Mouse (Mus musculus): Measurements from ENCODE around the gene BC049762. TPM values are rescaled to one million over a fixed set of nuclear protein-coding genes. Genes with fewer than 3 reads are reported as not detected.

BC049762 gene
- polyA plus RNA-seq, 1 experiment from 2014 or later = 0.29 TPM

- Histone ChIP-seq H3K27me3 (ENCODE audit: insufficient read depth, low read length) (no peaks in the 10 kb centered on the region), H3K36me3 (ENCODE audit: insufficient read depth, low read length) (0 out of 2 replicates have a peak, but pooled peaks cover 1% of the 10 kb centered on the region), H3K9me3 (ENCODE audit: low read length) (no peaks in the 10 kb centered on the region), H3K4me1 (ENCODE audit: insufficient read depth, low read length) (no peaks in the 10 kb centered on the region), H3K9ac (replicated peaks; ENCODE audit: low read length) (peak within 1 kb of the TSS; percentile 68), H3K4me3 (ENCODE audit: low read length) (peak within 1 kb of the TSS; percentile 63), H3K4me2 (replicated peaks; ENCODE audit: low read depth, low read length) (peak within 1 kb of the TSS; percentile 80), H3K27ac (ENCODE audit: low read length) (peak within 1 kb of the TSS; percentile 61; the same call in 1 of the 2 replicates)
- peak; percentile 95 for ATAC-seq (ENCODE audit: low FRiP score, low TSS enrichment)
- under 1% methylated on average over 31 of the region's 38 CpGs for WGBS
Observed at GRCm38 (mm10) chr11:51289564-51290041, 26.8 kb upstream of the BC049762 start, which contains the start of gene Col23a1. Col23a1 (plus strand) TSS chr11:51289920.

DNA sequence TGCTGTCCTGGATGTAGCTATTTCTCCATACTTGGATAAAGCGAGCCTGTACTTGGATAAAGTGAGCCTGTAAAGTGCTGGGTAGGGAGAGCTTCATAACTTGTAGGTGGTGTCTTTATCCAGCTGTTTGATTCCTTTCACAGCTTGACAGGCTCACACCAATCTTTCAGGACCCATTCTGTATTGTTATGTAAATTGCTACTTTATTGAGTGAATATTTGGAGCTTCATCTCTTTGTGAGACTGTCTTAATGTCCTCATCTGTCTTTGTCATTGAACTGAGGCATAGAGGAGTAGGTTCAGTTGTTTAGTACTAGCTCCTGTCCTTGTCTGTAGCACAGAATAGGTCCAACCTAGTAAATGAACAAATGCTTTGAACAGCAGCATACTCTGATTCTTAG lies 11.6 kb upstream of the BC049762 start:
- Histone ChIP-seq H3K4me3 (ENCODE audit: low read length) (no peak overlapping the region), H3K4me2 (replicated peaks; ENCODE audit: low read depth, low read length) (no peak overlapping the region), H3K27ac (ENCODE audit: low read length) (no peak overlapping the region), H3K9me3 (ENCODE audit: low read length) (no peaks in the 10 kb centered on the region), H3K9ac (replicated peaks; ENCODE audit: low read length) (no peak overlapping the region), H3K27me3 (ENCODE audit: insufficient read depth, low read length) (no peaks in the 10 kb centered on the region), H3K4me1 (ENCODE audit: insufficient read depth, low read length) (no peaks in the 10 kb centered on the region), H3K36me3 (ENCODE audit: insufficient read depth, low read length) (peaks cover 47% of the 10 kb centered on the region)
- ATAC-seq (ENCODE audit: low FRiP score, low TSS enrichment) = no peak
- WGBS = 92% methylated on average over 1 of the region's 1 CpGs

DNA sequence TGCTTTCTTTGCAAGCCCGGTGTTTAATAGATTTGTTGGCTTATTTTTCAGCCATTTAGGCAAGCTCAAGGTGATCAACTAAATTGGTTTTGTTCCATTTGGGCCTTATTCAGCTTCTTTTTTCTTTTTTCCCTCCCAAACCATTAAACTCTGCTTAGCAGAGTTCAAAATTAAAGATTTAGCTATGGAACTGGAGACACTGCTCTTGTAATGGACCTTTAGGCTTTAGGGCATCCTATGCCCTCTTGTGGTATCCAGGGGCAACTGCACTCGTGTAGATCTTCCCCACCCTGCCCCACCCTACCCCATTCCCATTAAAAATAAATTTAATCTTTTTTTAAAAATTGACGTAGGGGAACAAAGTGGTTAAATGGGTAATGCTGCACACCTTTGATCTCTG lies 2.5 kb upstream of the BC049762 start:
- Histone ChIP-seq H3K4me1 (ENCODE audit: insufficient read depth, low read length) (peaks cover 21% of the 10 kb centered on the region), H3K27ac (ENCODE audit: low read length) (no peak overlapping the region), H3K4me2 (replicated peaks; ENCODE audit: low read depth, low read length) (peak overlapping the region; percentile 83), H3K9ac (replicated peaks; ENCODE audit: low read length) (no peak overlapping the region), H3K9me3 (ENCODE audit: low read length) (no peaks in the 10 kb centered on the region), H3K27me3 (ENCODE audit: insufficient read depth, low read length) (no peaks in the 10 kb centered on the region), H3K36me3 (ENCODE audit: insufficient read depth, low read length) (0 out of 2 replicates have a peak, but pooled peaks cover 3% of the 10 kb centered on the region), H3K4me3 (ENCODE audit: low read length) (no peak overlapping the region)
- no peak for ATAC-seq (ENCODE audit: low FRiP score, low TSS enrichment)
- 49% methylated on average over 3 of the region's 3 CpGs for WGBS

DNA sequence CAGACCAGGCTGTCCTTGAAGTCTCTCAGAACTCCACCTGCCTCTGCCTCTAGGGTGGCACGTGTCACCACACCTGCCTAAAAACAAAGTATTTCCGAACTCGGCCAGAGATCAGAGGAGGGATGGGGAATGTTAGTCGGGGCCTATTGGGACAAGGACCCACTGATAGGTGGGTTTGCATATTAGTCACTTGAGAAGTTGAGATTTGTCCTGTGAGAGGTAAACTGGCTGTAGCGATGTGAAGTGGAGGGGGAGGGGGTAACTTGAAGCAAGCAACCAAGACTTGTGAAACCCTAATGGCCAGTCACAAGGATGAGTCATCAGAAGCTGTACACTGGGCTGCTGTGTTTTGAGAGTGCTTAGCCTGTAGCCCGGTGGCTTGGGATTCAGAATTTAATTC lies 1.5 kb upstream of the BC049762 start:
- 5% methylated on average over 6 of the region's 6 CpGs for WGBS
- peaks cover 21% of the 10 kb centered on the region for H3K4me1 ChIP-seq (ENCODE audit: insufficient read depth, low read length)
- no peaks in the 10 kb centered on the region for H3K27me3 ChIP-seq (ENCODE audit: insufficient read depth, low read length)
- peak overlapping the region; percentile 83 for H3K4me2 ChIP-seq (replicated peaks; ENCODE audit: low read depth, low read length)
- peak overlapping the region; percentile 52 for H3K9ac ChIP-seq (replicated peaks; ENCODE audit: low read length)
- peak overlapping the region; percentile 96 for H3K4me3 ChIP-seq (ENCODE audit: low read length)
- no peaks in the 10 kb centered on the region for H3K36me3 ChIP-seq (ENCODE audit: insufficient read depth, low read length)
- H3K27ac ChIP-seq (ENCODE audit: low read length) = no peak overlapping the region
- H3K9me3 ChIP-seq (ENCODE audit: low read length) = no peaks in the 10 kb centered on the region
- no peak for ATAC-seq (ENCODE audit: low FRiP score, low TSS enrichment)

DNA sequence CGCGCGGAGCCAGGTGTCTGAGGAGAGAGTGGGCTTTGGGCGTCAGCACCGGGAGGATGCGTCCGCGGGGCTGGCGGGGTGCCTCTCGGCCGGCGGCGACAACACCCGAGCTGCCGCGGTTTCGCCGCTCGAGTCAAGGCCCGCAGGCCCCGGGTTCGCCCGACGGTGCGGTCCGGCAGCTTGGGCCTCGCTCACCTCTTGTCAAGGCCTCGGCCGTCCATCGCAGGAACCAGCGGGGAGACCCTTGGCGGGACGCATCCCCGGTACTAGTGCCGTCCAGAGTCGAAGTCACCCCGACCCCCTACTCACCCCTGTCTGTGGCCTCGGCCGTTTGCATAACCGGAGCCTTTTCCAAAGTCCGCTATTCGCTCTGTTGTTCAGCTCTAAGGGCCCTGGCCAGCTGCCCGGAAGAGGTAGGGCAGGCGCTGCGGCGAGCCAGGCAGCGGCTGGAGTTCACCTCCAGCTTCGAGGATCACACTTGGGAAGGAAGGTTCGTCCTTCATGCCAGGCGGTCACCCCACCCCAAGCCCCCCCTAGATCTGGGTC lies 513 bp upstream of the BC049762 start:
- Histone ChIP-seq H3K9ac (replicated peaks; ENCODE audit: low read length) (peak overlapping the region; percentile 98), H3K27me3 (ENCODE audit: insufficient read depth, low read length) (no peaks in the 10 kb centered on the region), H3K4me1 (ENCODE audit: insufficient read depth, low read length) (peaks cover 21% of the 10 kb centered on the region), H3K4me2 (replicated peaks; ENCODE audit: low read depth, low read length) (peak overlapping the region; percentile 83), H3K4me3 (ENCODE audit: low read length) (peak overlapping the region; percentile 96), H3K9me3 (ENCODE audit: low read length) (no peaks in the 10 kb centered on the region), H3K36me3 (ENCODE audit: insufficient read depth, low read length) (no peaks in the 10 kb centered on the region), H3K27ac (ENCODE audit: low read length) (peak overlapping the region; percentile 94)
- WGBS = 0% methylated on average over 50 of the region's 50 CpGs
- peak; percentile 69 for ATAC-seq (ENCODE audit: low FRiP score, low TSS enrichment)

DNA sequence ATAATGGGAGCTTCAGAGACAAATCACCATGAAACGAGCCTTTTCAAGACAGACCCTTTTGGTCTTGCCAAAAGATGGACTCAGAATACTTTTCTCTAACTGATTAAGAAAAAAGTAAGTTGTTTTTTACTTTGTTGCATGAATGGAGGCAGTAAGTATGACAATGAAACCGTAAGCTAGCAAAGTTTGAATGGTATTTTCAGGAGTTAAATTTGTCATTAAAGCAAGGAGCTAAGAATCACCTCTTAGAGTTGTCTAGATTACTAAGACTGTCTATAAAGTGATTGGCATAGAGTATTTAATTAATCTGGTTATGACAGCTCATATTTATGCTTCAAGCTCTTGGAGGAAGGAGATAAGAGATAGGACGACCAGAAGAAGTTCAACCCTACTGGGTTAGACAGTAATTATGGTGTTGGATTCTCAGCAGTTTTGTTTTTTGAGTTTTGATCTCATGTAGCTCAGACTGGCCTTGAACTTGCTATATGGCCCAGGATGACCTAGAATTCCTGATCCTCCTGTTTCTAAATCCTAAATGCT lies 1.1 kb downstream of the BC049762 start, which contains the start of gene Clk4:
Clk4 (plus strand) TSS at position 51 of the 540 bp plus-strand sequence.
- no peak for ATAC-seq (ENCODE audit: low FRiP score, low TSS enrichment)
- H3K9ac ChIP-seq (replicated peaks; ENCODE audit: low read length) = peak within 1 kb of the TSS; percentile 98
- H3K27me3 ChIP-seq (ENCODE audit: insufficient read depth, low read length) = no peaks in the 10 kb centered on the region
- 75% methylated on average over 3 of the region's 3 CpGs for WGBS
- H3K9me3 ChIP-seq (ENCODE audit: low read length) = no peaks in the 10 kb centered on the region
- H3K27ac ChIP-seq (ENCODE audit: low read length) = peak within 1 kb of the TSS; percentile 84
- H3K36me3 ChIP-seq (ENCODE audit: insufficient read depth, low read length) = no peaks in the 10 kb centered on the region
- peak within 1 kb of the TSS; percentile 83 for H3K4me2 ChIP-seq (replicated peaks; ENCODE audit: low read depth, low read length)
- peak within 1 kb of the TSS; percentile 96 for H3K4me3 ChIP-seq (ENCODE audit: low read length)
- H3K4me1 ChIP-seq (ENCODE audit: insufficient read depth, low read length) = peaks cover 21% of the 10 kb centered on the region

DNA sequence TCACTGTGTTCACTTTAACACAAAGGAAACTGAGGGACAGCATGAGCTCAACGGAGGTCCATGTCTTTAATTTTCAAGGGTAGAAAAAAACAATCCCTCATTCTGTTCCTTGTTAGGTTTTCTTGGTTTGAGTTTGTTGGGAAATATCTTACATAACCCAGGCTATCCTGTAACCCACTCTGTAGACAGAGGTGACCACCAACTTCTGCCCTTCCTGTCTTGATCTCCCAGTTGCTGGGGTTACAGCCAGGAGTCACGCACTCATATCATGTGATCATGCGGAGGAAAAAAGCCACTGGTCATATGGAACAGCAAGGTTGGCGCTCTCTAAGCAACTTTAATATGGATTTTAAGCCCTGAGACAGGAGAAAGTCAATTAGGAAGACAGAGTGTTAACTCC lies 5.8 kb downstream of the BC049762 start:
- Histone ChIP-seq H3K9ac (replicated peaks; ENCODE audit: low read length) (no peak overlapping the region), H3K27ac (ENCODE audit: low read length) (no peak overlapping the region), H3K4me1 (ENCODE audit: insufficient read depth, low read length) (no peaks in the 10 kb centered on the region), H3K4me2 (replicated peaks; ENCODE audit: low read depth, low read length) (no peak overlapping the region), H3K36me3 (ENCODE audit: insufficient read depth, low read length) (no peaks in the 10 kb centered on the region), H3K9me3 (ENCODE audit: low read length) (no peaks in the 10 kb centered on the region), H3K4me3 (ENCODE audit: low read length) (no peak overlapping the region), H3K27me3 (ENCODE audit: insufficient read depth, low read length) (no peaks in the 10 kb centered on the region)
- ATAC-seq (ENCODE audit: low FRiP score, low TSS enrichment) = no peak
- 87% methylated on average over 4 of the region's 4 CpGs for WGBS

GRCm38 (mm10) chr11:51242897-51243296 lies 19.9 kb downstream of the BC049762 start:
- Histone ChIP-seq H3K4me3 (ENCODE audit: low read length) (no peak overlapping the region), H3K9ac (replicated peaks; ENCODE audit: low read length) (no peak overlapping the region), H3K27me3 (ENCODE audit: insufficient read depth, low read length) (no peaks in the 10 kb centered on the region), H3K4me1 (ENCODE audit: insufficient read depth, low read length) (no peaks in the 10 kb centered on the region), H3K27ac (ENCODE audit: low read length) (no peak overlapping the region), H3K4me2 (replicated peaks; ENCODE audit: low read depth, low read length) (no peak overlapping the region), H3K9me3 (ENCODE audit: low read length) (peaks cover 5% of the 10 kb centered on the region; the same call in 1 of the 2 replicates), H3K36me3 (ENCODE audit: insufficient read depth, low read length) (no peaks in the 10 kb centered on the region)
- no peak for ATAC-seq (ENCODE audit: low FRiP score, low TSS enrichment)
- WGBS = 78% methylated on average over 2 of the region's 2 CpGs

- Histone ChIP-seq H3K9me3 (ENCODE audit: low read length) (no peaks in the 10 kb centered on the region; the same call in 1 of the 2 replicates), H3K36me3 (ENCODE audit: insufficient read depth, low read length) (no peaks in the 10 kb centered on the region), H3K27me3 (ENCODE audit: insufficient read depth, low read length) (no peaks in the 10 kb centered on the region), H3K4me2 (replicated peaks; ENCODE audit: low read depth, low read length) (no peak overlapping the region), H3K9ac (replicated peaks; ENCODE audit: low read length) (no peak overlapping the region), H3K27ac (ENCODE audit: low read length) (no peak overlapping the region), H3K4me1 (ENCODE audit: insufficient read depth, low read length) (no peaks in the 10 kb centered on the region), H3K4me3 (ENCODE audit: low read length) (no peak overlapping the region)
- 83% methylated on average over 9 of the region's 9 CpGs for WGBS
- ATAC-seq (ENCODE audit: low FRiP score, low TSS enrichment) = no peak
Observed at GRCm38 (mm10) chr11:51234626-51235025, 28.2 kb downstream of the BC049762 start.

GRCm38 (mm10) chr11:51227104-51227503 lies 35.7 kb downstream of the BC049762 start:
- ATAC-seq (ENCODE audit: low FRiP score, low TSS enrichment) = no peak
- Histone ChIP-seq H3K4me2 (replicated peaks; ENCODE audit: low read depth, low read length) (no peak overlapping the region), H3K36me3 (ENCODE audit: insufficient read depth, low read length) (no peaks in the 10 kb centered on the region), H3K4me1 (ENCODE audit: insufficient read depth, low read length) (no peaks in the 10 kb centered on the region), H3K4me3 (ENCODE audit: low read length) (no peak overlapping the region), H3K9ac (replicated peaks; ENCODE audit: low read length) (no peak overlapping the region), H3K9me3 (ENCODE audit: low read length) (no peaks in the 10 kb centered on the region), H3K27ac (ENCODE audit: low read length) (no peak overlapping the region), H3K27me3 (ENCODE audit: insufficient read depth, low read length) (no peaks in the 10 kb centered on the region)
- 84% methylated on average over 4 of the region's 4 CpGs for WGBS
